Mouse (Mus musculus) urinary bladder, postnatal 4 days (tissue): Measurements from ENCODE around the gene Sgf29.

Experiments
- DNase-seq, 2 experiments: peaks; one replicate each; pipeline ENCODE4 v3.0.0; 2021 to 2022; ENCODE audit warnings: low spot score in 2 of 2

Sgf29 gene

DNA sequence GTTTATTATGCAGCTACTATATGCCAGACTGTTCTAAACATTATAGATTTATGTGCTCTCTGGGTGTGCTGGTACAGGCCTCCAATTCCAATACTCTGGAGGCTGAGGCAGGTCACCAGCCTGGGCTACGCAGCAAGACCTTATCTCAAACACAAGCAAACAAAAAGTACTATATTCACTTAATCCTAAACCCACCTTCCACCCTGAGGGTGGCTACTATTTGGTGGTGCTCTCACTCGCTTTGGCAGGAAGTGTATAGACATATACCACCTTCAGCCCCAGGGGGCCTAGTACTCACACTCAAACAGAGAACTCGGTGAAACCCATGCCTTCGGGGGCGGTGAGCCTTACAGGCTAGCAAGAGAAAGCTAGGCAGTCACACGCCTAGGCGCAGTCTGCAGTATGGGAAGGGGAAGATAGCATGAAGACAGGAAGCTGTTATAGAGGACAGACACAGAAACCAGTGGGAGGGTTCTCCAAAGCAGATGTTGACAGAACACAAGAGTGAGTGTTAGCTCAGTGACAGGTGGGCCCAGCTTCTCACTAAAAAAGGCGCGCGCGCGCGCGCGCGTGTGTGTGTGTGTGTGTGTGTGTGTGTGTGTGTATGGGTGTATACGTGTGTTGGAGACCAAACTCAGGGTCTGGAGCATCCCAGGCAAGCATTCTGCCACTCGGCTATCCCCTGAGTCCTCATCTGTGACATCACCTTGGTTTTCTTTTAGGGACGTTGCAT is 58.5 kb downstream of the Sgf29 start, which contains the start of gene Coro1a:
TSS of gene Coro1a (minus strand) at position 346 of the 733 bp plus-strand sequence.
- DNase-seq: no peak

DNA sequence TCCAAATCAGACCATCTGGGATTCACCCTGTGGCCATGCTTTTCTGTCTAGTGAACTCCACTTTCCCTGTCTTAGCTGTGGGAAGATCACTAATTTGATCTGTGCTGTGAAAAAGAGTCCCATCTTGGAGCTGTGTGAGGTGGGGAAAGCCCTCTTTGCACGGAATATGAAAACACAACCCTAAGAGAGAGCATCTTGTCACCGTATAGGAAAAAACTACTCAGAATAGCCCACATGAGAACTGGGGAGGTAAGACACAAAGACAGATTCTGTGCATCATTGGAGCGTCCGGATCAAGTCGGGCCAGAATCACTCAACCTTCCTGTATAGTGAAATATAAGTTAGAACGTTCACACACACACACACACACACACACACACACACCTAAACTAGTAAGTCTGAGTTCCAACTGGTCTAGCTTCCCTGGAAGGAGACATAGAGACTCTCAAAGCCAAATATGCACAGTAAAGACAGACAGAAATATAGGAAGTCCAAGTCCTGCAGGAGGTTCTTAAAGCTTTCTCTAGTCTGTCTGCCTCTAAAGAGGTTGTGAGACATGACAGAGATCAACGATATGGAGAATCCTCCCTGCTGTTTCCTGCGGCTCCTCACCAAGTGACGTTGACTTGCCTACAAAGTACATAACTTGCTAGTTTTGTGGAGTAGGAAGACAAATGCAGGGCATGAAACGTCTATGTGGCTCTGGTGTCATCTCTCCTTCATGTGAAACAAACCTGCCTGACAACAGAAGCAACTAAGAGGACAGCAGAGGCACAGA is 59.3 kb downstream of the Sgf29 start:
- DNase-seq: no peak

DNA sequence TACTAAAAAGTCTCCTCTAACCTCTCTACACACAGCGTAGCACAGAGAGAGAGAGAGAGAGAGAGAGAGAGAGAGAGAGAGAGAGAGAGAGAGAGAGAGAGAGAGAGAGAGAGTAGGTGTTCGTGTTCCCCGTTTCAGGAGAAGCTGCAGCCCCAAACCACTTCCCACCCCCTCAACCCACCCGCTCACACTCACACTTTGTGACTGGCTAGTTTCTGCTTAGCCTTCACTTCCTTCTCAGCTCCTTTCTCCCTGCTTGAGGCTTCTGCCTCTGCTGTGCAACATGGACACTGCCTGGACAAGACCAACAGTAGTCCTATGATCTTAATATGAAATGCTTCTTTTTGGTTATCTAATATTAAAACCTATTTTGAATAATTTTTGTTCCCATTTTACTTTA is 61.2 kb downstream of the Sgf29 start:
- no peak for DNase-seq

DNA sequence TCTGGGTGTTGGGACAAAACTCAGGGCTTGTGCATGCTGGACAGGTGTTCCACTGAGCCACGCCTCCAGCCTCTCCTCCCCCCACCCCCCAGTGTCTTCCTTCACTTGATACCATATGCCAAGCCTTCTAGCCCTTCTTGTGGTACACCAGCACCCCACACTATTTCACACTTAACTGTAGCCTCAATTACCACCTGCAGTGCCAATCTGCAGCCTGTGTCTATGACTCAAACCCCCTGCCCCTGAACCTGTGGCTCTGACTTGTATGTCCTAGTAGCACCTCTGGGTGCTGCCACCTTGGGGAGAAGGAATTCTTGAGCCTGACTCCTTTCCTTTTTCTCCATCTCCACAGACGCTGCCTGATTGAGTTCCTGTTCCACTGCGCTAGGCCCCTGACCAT is 62.8 kb downstream of the Sgf29 start:
- no peak for DNase-seq

DNA sequence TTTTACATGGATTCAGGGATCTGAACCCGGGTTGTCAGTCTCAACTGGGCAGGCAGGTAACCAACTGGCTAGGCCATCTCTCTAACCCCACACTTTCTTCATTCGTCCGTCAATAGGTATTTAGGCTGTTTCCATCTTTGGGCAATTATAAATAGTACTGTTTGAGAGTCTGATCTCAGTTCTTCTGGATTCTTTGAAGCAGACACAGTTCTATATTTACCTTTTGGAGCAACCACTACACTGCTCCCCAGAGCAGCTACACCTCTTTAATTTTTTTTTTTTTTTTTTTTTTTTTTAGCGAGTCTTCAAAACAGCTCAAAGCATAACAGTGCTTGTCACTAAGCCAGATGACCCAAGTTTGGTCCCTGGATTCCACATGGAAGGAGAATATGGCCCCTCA is 66.6 kb downstream of the Sgf29 start:
- DNase-seq: no peak

DNA sequence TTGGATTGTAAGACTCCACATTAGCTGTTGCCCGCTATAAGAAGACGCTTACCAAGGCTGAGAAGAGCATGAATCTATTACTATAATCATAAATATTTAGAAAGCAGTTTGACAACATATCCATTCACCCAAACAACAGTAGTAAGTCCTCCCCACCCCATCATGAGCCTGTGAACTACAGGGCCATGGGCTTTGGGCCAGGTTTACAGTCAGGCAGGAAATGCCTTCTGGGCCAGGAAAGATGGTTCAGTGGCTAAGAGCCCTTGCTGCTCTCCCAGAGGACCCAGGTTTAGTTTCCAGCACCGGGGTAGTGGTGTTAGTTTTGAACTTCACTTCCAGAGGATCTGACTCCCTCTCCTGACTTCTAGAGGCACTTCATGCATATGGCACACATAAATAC is 68.5 kb downstream of the Sgf29 start:
- no peak for DNase-seq

DNA sequence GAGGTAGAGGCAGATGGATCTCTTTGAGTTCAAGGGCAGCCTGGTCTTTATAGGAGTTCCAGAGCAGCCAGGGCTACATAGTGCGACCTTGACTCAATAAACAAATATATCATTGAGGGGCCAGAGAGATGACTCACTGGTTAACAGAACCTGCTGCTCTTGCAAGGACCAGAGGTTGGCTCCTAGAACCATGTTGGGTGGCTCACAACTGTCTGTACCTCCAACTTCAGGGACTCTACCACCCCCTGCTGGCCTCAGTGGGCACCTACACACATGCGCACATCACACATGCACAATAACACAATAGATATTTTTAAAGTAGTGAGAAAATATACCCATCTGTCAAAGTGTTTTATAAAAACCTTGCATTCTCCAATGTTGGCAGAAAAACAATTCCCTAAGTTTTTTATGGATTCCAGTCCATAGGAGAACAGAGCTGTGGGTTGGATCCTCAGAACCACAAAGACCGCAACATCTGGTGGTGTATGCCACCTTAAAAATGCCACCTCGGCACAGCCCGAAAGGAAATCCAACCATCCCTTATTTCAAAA is 69.8 kb downstream of the Sgf29 start:
- no peak for DNase-seq

DNA sequence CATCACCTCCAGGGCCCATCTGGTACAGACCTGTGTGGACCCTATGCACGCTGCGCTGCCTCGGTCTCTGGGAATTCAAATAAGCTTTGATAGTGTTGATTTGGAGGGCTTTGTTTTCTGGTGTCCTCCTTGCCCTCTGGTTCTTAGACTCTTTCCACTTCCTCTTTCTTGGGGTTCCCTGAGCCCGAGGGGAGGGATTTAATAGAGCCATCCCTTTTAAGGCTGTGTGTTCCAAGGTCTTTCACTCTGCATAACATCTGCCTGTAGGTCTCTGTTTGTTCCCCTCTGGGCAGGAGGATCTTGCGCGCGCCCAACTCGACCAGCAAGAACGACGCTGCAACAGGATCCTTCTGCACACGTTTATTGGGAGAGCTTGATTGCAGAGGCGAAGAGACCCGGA is 72.5 kb downstream of the Sgf29 start:
- DNase-seq: no peak
